ENCODE assay signal across 9 mouse cellular contexts in genomic region chr19:20361917-20362577, GRCm38 (mm10). TPM values are rescaled to one million over a fixed set of nuclear protein-coding genes. Genes with fewer than 3 reads are reported as not detected.
DNase-seq lines count a peak whose midpoint lies in the region; ATAC-seq lines count a peak whose summit lies in the region.
"Had no signal": no experiment of that assay in that cellular context is flagged by ENCODE, and none has a peak within 500 bp of the region (broad histone marks: within the 10 kb centered on the region; RNA-seq: fewer than 3 reads in every experiment).

No protein-coding gene starts in this region.

- no peak overlapping the region for H3K9ac ChIP-seq in kidney, embryonic 14.5 days (ENCODE audit: low read depth, low read length)
- H3K9ac ChIP-seq in midbrain, embryonic 14.5 days (replicated peaks; ENCODE audit: low read length) = no peak overlapping the region
- H3K9ac ChIP-seq: liver, embryonic 15.5 days had no signal

- ATAC-seq in kidney, embryonic 14.5 days (ENCODE audit: low FRiP score, low TSS enrichment) = peak; percentile 84
- peak; percentile 62; the same call in 1 of the 2 replicates for ATAC-seq in midbrain, embryonic 14.5 days (ENCODE audit: low FRiP score, low TSS enrichment)

- DNase-seq in kidney, postnatal 14 days = no peak
- peak; percentile 22 for DNase-seq in MN1 (ENCODE audit: low spot score)
- DNase-seq in forelimb bud, embryonic 11.5 days (ENCODE audit: low read depth, low spot score) = peak; percentile 31
- DNase-seq in midbrain, embryonic 14.5 days = peak; percentile 81
- DNase-seq in cerebellum, adult 11-12 months = no peak
- DNase-seq in ovary, postnatal 36 days (ENCODE audit: low spot score) = no peak
- no peak for DNase-seq in heart, embryonic 10.5 days (ENCODE audit: low spot score)

- H3K27ac ChIP-seq in kidney, embryonic 14.5 days (ENCODE audit: low read depth, low read length) = no peak overlapping the region
- no peak overlapping the region for H3K27ac ChIP-seq in midbrain, embryonic 14.5 days (replicated peaks; ENCODE audit: low read depth, low read length)
- H3K27ac ChIP-seq in heart, embryonic 10.5 days = no peak overlapping the region
- H3K27ac ChIP-seq: liver, embryonic 15.5 days had no signal

- no peaks in the 10 kb centered on the region for H3K27me3 ChIP-seq in kidney, embryonic 14.5 days (ENCODE audit: control insufficient read depth, insufficient read depth, low read length)
- H3K27me3 ChIP-seq in midbrain, embryonic 14.5 days (ENCODE audit: control insufficient read depth, insufficient read depth, low read length) = no peaks in the 10 kb centered on the region
- no peaks in the 10 kb centered on the region for H3K27me3 ChIP-seq in heart, embryonic 10.5 days (ENCODE audit: insufficient read depth, poor library complexity, severe bottlenecking)
- H3K27me3 ChIP-seq: liver, embryonic 15.5 days had no signal

- no peaks in the 10 kb centered on the region for H3K36me3 ChIP-seq in kidney, embryonic 14.5 days (ENCODE audit: control insufficient read depth, insufficient read depth, low read length)
- no peaks in the 10 kb centered on the region for H3K36me3 ChIP-seq in midbrain, embryonic 14.5 days (ENCODE audit: control insufficient read depth, insufficient read depth, low read length)
- H3K36me3 ChIP-seq in heart, embryonic 10.5 days = no peaks in the 10 kb centered on the region
- H3K36me3 ChIP-seq: liver, embryonic 15.5 days had no signal

- 49% methylated on average over 2 of the region's 2 CpGs for WGBS in kidney, embryonic 14.5 days
- WGBS in midbrain, embryonic 14.5 days = 52% methylated on average over 2 of the region's 2 CpGs
- WGBS in heart, embryonic 10.5 days = 47% methylated on average over 2 of the region's 2 CpGs

- no peaks in the 10 kb centered on the region for H3K4me1 ChIP-seq in kidney, embryonic 14.5 days (ENCODE audit: control insufficient read depth, insufficient read depth, low read length)
- H3K4me1 ChIP-seq in midbrain, embryonic 14.5 days (ENCODE audit: control insufficient read depth, insufficient read depth, low read length) = no peaks in the 10 kb centered on the region
- no peaks in the 10 kb centered on the region for H3K4me1 ChIP-seq in heart, embryonic 10.5 days
- H3K4me1 ChIP-seq: liver, embryonic 15.5 days had no signal

- H3K4me3 ChIP-seq in kidney, embryonic 14.5 days (ENCODE audit: low read length) = no peak overlapping the region
- no peak overlapping the region for H3K4me3 ChIP-seq in midbrain, embryonic 14.5 days (replicated peaks; ENCODE audit: low read depth, low read length)
- no peak overlapping the region for H3K4me3 ChIP-seq in heart, embryonic 10.5 days
- H3K4me3 ChIP-seq: liver, embryonic 15.5 days had no signal

- no peak overlapping the region for H3K4me2 ChIP-seq in kidney, embryonic 14.5 days (replicated peaks; ENCODE audit: low read depth, low read length)
- no peak overlapping the region for H3K4me2 ChIP-seq in midbrain, embryonic 14.5 days (ENCODE audit: low read length)
- H3K4me2 ChIP-seq: liver, embryonic 15.5 days had no signal

- no peaks in the 10 kb centered on the region for H3K9me3 ChIP-seq in kidney, embryonic 14.5 days (ENCODE audit: control insufficient read depth, low read length)
- no peaks in the 10 kb centered on the region for H3K9me3 ChIP-seq in midbrain, embryonic 14.5 days (ENCODE audit: control insufficient read depth, low read length)
- no peaks in the 10 kb centered on the region for H3K9me3 ChIP-seq in heart, embryonic 10.5 days
- H3K9me3 ChIP-seq: liver, embryonic 15.5 days had no signal

RNA-seq across cellular contexts. Expression of gene Anxa1, which starts 28.7 kb away (rescaled TPM):
- polyA plus RNA-seq in kidney, embryonic 14.5 days (2014; fragmentation: Nextera tagmentation; extraction: Ambion mirVana) = 25.6 and 27.8 TPM in 2 replicates
- polyA plus RNA-seq in midbrain, embryonic 14.5 days (2014; fragmentation: Nextera tagmentation; extraction: Ambion mirVana) = 3.3 and 5.6 TPM in 2 replicates
- polyA plus RNA-seq in heart, embryonic 10.5 days (2016; fragmentation: Nextera tagmentation; extraction: Ambion mirVana) = 7.1 and 10.3 TPM in 2 replicates

Comparison
In these comparisons a context has a peak if more than half of its experiments do, and no peak if none do; other contexts are left out.
1. DNase-seq: peak in MN1 (single experiment), forelimb bud, embryonic 11.5 days (single experiment) and midbrain, embryonic 14.5 days (single experiment); none in kidney, postnatal 14 days (single experiment), cerebellum, adult 11-12 months (single experiment), ovary, postnatal 36 days (single experiment) and heart, embryonic 10.5 days (single experiment).